Mouse (Mus musculus) c-Kit-positive CD71-positive TER-119-positive erythroid progenitor cells, embryonic 14.5 days (primary cell): ENCODE results near the gene Crybb2.

Experiments used
- DNase-seq: peaks from one replicate; pipeline ENCODE4 v3.0.0-alpha.2; 2013; ENCODE audit warnings: low spot score

Crybb2 gene

DNA sequence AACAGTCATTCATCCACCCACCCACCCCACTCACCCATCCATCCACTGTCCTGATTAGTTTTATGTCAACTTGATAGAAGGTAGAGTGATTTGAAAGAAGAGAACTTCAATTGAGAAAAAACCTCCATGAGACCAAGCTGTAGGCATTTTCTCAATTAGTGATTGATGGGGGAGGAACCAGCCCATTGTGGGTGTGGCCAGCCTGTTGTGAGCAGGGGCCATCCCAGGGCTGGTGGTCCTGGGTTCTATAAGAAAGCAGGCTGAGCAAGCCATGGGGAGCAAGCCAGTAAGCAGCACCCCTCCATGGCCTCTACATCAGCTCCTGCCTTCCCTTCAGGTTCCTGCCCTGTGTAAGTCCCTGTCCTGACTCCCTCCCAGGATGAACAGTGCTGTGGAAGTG is at the start of gene Crybb2:
TSS of gene Crybb2 (minus strand) at position 101 of the 400 bp plus-strand sequence.
- DNase-seq = no peak

DNA sequence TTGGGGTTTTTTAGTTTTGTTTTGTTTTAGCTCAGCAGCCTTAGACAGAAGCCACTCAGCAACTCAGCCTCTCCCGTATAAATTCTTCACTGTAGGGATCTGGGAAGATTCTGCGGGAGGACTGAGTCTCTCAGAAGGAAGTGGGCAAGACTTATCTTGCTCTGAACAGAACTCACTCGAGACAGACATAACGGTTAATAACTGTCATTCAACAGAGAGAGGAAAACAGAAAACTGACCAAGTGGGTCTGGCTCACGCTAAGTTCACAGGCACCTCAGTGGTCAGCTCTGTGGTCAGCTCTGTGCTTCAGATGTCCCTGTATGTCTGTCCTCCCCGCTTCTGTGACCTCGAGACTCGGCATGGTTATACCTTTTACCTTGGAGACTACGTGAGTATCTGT is 49.4 kb upstream of the Crybb2 start:
- DNase-seq = no peak

DNA sequence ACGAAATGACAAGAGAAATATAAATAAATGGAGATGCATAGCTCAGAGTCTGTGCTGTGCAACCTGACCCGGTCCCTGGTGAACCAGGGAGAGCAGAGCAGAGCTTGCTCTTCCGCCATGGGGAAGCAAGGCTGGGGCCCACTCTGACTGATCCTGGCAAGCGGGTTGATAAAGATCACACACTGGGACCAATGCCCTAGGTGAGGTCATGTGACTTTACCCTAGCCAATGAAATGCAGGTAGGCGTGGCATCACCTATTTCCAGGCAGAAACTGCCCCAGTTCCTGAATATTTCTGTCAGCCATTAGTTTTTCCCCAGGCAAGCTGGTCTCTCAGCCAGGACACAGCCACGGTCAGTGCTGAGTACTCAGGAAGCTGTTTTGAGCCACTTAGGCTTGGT is 48.8 kb upstream of the Crybb2 start:
- peak; percentile 69 for DNase-seq

DNA sequence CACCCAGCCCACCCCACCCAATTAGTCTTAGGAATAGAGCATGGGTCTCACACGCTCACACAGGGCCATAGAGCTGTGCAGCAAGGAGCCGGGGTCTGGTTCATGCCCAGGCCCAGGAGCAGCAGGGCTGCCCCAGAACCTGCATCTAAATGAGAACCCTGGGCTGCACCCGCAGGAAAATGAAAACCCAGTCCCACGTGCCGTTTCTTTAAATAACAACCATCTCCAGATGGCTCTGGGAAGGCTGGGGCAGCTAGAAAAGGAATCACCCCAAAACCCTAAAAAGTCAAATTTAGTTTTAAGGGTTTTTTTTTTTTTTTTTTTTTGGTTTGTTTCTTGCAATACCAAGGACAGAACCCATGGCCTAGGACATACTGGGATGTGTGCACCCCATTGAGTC is 47.4 kb upstream of the Crybb2 start:
- no peak for DNase-seq

DNA sequence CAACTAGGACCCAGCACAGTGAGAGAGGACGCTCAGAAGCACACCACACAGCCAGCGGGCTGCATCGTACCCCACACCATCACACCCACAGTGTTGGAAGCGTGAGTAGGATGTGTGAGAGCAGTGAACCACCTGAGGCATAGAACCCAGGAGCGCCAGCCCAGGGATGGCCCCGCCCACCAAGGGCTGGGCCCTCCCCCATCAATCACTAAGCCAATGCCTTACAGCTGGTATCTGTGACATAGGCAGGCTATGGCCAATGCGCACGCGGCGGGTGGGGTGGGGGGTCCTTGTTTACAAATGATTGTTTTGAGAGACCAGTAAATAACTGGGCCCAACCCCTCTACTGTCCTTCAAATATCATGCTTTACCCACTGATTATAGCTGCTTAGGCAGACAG is 46.0 kb upstream of the Crybb2 start:
- DNase-seq = no peak

DNA sequence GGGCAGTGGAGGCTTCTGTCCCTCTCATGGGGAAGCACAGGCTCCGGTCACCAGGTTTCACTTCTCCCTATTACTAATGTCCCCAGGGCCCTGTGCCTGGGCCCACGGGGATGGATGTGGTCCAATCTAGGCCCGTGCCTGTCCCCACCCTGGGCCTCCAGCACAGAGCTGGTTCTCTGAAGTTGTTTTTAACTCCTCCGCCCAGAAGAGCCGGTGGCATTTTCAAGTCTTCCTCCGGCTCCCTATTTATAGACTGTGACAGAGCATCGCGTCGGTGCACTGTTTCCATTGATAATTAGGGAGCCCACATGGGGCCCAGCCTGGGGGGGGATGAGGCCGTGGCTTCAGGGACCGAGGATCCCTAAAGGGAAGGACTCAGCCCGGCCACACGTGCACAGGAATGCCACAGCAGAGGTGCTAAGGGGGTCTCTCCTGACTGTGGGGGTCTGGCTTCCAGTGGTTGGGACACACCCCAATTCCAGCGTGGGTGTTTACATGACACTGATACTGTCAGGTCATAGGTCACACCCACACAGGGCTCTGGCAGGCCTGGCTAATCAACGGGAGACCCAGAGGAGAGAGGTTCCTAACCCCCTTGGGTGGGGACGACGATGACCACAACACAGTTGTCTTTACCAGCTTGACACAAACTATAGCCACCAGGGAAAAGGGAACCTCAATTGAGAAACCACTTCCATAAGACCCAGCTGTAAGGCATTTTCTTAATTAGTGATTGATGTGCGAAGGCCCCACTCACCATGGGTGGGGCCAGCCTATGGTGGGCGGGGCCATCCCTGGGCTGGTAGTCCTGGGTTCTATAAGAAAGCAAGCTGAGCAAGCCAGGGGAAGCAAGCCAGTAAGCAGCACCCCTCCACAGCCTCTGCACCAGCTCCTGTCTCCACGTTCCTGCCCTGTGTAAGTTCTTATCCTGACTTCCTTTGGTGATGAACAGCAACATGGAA is 44.6 kb upstream of the Crybb2 start:
- DNase-seq = peak; percentile 37

DNA sequence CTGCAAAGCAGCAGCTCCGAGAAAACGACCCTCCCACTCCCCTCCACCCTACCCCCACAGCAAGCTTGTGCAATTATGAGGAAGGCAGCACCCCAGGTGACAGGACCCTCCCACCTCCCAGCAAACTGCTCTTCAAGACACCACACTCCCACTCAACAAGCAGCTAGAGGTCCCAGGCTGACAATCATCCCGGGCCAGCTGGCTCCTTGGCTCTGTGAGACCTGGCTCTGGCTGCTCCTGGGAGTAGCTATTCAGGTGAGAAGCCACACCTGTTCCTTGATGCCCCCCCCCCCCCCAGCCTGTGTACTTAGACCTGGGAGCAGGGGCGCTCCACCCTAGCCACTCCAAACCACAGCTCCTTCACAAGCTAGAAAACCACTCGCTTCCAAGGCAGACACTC is 43.2 kb upstream of the Crybb2 start:
- DNase-seq = no peak

DNA sequence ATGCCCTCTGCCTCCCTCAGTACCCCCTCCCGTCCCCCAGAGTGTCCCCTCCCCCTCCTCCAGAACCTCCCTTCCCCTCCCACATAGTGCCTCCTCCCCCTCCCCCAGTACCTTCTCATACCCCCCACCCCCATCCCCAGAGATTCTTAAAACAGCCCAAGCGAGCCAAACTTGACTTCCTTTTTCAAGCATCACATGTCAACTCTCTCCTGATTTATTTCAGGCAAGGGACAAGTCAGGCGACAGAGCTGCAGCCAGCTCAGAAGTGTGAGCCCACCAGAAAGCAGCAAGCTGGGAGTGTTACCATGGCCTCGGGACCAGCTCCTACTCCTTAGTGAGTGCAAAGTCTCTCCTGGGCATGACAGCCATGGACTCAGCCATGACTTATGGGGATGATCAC is 41.4 kb upstream of the Crybb2 start:
- no peak for DNase-seq

DNA sequence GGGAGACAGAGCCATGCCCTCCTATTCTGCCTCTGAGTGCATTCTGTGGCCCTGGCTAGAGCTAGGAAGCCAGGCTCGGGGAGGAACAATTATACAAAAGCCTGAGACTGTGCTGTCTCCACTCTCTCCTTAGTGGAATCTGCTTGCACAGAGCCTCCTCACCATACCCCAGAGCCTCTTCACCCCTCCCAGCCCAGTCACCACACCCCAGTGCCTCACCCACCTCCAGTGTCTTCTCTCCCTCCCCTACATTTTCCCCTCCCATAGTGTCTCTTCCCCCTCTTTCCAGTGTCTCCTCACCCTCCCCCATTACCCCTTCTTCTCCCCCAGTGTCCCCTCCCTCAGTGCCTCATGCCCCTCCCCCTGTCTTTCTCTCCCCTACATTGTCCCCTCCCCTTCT is 41.0 kb upstream of the Crybb2 start:
- no peak for DNase-seq

DNA sequence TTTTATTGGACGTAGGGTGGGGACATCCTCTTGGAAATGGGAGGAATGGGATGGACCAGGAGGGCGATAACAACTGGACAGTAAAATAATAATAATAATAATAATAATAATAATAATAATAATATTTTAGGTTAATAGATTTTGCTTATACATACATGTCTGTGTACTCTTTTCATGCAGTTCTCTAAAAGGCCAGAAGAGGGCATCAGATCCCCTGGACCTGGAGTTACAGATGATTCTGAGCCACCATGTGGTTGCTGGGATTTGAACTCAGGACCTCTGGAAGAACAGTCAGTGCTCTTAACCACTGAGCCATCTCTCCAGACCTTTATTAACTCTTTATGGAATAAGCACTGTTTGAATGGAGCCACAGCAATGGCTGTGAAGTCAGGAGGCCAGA is 39.7 kb upstream of the Crybb2 start:
- DNase-seq = peak; percentile 47

DNA sequence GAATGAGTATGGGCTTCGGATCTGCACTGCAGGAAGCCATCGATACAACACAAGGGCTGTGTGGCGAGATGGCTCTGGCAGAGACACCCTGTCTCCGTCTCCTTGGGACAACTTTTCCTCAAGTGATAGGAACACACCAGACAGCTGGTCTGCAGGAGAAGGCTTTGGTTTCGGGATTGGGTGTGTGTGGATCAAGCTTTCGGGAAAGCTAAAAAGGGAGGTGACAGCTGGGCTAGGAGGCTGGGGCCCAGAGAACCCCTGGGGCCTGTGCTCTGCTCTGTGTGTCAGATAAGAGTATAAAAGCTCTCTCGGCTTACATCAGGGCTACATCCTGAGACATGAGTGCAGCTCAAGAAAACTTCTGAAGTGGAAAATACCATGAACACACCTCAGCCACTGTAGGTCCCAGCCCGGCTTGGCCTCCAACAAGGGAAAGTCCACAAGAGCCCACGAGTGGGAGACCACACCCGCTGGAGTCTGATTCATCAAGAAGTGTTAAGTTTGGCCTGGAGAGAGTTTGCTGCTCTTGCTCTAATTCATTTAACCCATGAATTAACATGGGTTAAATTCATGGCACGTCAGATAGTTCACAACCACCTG is 38.3 kb upstream of the Crybb2 start:
- no peak for DNase-seq

DNA sequence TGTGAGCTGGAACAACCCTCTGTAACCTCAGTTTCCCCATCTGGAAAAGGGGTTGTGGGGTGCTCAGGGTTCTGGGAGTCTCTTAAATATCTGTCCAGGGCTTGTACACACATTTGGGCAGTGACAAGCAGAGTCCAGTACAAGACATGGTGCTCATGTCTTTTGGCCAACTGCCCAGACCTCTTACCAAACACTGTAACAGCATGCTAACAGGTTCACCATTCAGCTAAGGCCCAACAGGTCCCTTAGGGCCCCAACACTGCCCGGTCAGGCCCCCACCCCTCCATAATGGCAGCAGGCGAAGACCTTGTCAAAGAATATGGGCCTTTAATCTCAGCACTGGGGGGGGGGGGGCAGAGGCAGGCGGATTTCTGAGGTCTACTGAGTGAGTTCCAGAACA is 37.8 kb upstream of the Crybb2 start:
- no peak for DNase-seq

DNA sequence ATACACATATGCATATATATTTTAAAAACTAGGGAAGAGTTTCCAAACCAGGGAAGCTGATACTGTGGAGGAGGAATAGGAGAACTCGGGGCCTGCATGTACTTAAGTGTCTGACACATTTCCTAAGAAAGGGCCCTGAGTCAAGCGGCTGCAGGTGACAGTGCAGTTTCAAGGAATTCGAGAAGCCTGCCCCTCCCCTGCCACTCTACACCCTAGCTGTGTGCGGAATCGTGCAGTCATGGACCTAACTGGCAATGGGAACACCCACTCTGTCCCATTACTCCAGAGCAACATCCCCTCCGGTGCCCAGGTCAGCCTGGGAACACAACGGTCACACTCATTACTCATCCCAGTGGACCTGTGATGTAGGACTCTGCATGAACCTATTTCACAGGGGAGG is 36.7 kb upstream of the Crybb2 start:
- DNase-seq = no peak

DNA sequence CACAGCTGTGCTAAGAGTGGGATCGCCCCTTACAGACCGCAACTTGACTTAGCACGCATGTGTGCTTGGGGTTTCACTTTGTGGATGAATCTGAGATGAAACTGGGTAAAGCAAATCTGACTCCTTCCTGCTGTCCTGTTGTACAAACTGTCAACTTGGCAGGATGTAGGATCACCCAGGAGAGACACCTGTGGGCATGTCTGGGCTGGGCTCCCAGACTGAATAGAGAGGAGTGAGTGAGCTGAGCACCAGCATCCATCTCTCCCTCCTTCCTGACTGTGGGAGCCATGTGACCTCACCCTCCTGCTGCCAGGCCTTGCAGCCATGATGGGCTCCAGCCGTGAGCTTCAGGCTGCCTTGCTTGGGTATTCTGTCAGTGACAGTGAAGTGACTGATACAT is 35.6 kb upstream of the Crybb2 start:
- DNase-seq = no peak

DNA sequence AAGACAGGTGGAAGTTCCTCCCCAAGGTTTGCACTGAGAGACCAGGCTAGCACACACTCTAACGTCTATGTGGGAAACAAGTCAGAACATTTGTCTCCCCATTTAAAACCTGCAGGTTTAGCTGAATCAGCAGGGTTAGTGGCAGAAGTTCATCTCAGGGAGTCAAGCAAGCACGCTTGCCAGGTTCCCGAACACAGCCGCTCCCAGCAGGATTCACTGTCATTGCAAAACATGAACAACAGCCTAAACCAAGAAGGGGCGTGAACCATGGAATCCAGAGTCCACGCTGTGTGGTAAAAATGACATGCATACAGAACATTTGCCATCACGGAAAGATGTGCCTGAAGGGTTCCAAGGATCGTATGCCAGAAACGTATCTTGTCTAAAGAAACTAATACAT is 35.1 kb upstream of the Crybb2 start:
- no peak for DNase-seq

DNA sequence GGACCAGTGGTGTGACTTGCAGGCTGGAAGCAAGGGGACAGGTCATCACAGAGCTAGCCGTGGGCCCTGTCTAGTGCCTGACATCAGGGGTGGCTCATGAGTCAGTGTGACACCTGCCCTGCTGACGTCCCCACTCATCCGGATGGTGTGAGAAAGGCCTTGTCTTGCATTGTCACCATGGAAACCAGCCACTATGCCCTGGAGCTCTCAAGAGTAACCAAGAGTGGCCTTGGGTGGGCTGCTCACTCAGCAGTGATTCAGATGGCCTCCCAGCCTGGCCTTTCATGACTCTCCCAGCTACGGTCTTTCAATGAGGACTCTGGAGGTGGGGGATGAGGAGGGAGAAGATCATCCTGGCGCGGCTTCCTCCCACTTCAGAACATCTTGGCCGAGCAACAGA is 32.5 kb upstream of the Crybb2 start:
- DNase-seq = no peak

DNA sequence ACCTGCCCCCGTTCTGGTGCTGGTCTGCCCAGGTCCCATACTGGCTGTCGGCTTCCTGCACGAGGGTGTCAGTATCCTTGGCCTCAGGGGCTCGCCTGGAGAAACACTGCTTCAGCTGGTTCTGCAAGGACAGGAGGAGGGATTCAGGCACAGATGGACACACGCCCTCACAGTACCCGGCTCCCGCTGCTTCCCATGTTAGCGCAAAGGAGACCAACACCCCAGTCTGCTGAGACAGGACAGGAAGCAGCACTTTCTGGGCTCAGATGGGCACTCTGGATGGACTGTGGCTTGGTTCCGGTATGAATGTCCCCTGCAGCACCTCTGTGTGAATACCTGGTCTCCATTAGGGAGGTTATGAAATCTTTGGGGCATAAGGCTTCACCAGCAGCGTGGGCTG is 31.5 kb upstream of the Crybb2 start:
- no peak for DNase-seq

DNA sequence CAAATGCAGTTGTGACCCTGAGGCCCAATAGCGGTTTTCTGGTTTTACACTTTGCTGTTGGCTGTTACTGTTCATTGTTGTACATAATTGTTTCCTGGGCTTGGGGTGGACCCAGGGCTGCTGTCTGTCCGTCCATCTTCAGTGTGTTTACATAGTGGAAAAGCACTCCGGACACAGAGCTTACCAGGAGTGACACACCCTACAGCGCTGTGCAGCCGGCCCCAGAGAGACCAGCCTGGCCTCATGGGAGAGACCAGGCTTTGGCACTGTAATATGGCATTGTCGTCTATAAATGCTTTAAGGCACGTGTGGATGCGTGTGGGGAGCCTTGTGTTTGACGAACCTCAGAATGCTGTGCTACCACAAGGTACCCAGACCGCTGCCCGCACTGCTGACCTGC is 30.5 kb upstream of the Crybb2 start:
- DNase-seq = no peak

DNA sequence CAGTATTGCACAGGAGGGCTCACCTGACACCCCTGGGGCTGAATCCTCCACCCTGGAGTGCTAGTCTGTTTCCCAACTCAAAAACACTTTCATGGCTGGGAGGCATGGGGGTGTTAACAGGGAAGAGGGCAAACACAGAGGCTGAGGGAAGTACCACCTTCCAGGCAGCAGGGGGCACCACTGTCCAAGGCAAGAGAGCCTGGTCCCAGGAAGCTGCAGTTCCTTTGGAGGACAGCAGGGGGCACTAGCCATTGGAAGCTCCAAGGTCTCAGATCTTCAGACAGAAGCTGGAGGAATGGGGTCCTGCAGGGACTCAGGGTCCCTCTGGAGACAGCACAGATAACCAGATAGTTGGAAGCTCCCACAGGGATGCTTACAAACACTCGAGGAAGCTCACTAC is 29.6 kb upstream of the Crybb2 start:
- peak; percentile 80 for DNase-seq

DNA sequence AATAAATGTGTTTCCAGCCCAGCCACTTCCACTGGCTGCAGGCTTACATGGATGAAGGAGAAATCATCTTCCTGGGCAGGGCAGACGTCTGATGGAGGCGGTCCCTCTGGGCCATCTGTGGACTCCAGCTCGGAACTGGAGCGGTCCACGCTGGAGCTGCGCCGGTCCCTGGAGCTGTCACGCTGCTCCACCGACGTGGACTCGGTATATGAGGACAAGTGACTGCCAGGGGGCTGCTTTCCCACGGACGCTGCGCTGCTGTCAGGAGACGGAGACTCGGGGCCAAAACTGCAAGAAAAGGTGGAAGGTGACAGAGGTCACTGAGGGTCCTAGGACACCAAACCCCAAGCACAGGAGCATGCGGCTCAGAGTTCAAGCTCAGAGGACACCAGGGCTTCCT is 27.6 kb upstream of the Crybb2 start:
- DNase-seq = no peak

DNA sequence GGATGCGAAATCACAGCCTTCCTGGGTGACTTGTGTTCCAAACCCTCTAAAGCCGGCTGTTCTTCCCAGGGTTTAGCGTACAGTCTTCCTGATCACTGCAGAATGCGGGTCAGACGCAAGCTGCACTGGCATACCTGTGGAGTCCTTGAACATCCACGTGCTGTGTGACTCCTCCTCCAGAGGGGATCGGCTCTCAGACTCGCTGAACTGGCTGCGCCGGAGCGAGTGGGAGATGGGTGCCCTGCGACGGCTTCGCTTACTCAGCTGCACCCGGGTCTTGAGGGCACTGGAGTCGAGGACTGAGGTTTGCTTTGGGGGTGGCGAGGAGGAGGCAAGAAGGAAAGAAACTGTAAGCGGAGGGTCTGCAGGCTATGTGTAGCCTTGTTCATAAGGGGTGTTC is 25.5 kb upstream of the Crybb2 start:
- no peak for DNase-seq

DNA sequence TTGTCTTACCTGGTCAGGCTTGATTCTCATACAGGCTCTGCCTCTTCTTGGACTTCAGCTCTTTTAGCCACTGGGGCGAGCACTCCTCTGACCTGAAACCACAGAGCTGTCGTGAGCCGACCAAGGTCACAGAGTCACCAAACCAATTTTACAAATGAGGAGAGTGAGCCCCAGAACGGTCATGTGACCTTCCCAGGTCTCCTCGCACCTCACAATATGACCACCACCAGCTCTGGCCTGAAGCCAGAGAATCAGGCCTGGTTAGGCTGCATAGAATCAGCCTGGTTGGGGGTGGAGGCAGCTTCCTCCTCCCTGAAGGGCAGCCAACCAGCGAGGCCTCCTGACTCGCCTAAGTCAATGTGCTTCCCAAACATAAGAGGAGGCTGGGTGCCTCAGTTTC is 22.5 kb upstream of the Crybb2 start:
- DNase-seq = no peak

DNA sequence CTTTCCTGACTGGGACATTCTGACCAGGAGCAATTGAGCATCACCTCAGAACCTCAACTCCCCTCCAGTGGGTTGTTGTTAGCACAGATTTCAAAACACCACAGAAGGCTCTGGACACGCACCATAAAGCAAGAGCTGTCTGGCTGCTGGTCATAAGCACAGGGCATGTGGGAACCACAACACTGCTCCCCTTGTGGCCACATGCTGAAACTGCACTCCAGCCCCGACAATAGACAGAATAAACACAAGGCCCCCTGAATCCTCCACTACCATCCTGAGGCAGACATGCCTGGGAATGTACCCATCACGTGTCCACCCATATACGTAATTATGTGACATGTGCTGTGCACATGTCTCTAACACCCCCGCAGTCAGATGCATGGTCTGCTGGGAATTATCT is 21.2 kb upstream of the Crybb2 start:
- no peak for DNase-seq

DNA sequence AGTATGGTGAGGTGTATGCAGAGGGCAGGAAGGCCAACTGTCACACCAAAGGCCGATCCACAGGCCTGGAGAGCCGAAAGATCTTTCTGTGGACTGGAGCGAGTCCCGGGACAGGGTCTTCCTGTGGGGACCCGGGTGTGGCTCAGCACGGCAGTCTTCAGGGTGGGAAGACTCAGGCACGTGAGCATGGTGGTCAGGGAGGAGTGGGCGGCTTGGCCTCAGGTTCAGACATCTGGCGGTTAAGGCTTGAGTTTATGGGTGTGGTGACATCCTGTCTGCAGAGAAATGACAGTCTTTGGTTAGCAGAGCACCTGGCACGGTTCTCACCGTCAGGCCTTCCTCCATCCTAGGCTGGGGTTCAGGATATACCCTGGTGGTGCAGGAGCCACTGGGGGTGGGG is 20.8 kb upstream of the Crybb2 start:
- no peak for DNase-seq
